Mouse (Mus musculus): ENCODE data around the gene Prr7. TPM values are rescaled to one million over a fixed set of nuclear protein-coding genes. Genes with fewer than 3 reads are reported as not detected.
A peak's percentile ranks its signal among the peaks of the same experiment; 100 is the strongest.

The Prr7 gene
- polyA plus RNA-seq, 1 experiment from 2014 or later, result 11.7 TPM

DNA sequence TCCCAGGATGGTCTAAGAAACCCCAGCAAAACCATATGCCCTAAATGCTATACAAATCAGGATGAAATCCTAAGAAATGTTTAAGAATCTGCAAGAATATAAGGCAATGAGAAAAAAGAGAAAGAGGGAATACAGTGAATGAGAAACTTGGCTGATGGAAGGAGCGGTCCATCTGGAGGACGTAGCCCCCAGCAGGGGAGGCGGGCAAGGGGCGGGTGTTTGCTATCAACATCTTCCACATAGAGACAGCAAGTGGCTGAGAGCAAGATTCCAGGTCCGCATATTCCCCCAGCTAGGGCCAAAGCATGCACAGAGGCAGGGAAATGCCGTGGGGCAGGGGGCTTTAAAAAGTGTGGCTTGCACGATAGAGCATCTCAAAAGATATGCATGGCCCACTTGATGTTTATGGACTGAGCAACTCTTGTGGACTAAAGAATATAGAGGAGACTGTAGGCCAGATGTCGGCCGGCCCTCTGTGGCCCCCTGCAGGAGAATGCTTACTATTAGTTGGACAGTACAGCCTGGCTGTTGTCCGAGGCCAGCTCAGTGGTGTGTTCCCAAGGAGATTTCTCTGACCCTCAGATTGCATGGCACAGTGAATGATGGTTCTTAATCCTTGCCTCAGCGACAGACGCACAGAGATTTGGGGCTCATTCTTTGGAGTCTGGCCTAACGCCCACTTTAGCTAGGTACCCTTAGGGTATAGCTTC, 4.9 kb downstream of the Prr7 start:
- TF ChIP-seq CTCF (IDR thresholded peaks at IDR 0.05), result no peak
- ChIA-PET POLR2A (interaction anchor here (1.7 kb wide), 1 partner anchor 24 kb away, joined by 8 read pairs; the partner anchor contains the start of gene Grk6), CTCF (interaction anchor here (1.2 to 4.0 kb wide), 8 partner anchors 10 to 65 kb away, joined by 3 to 30 read pairs (median 6); partner anchors contain the start of gene Grk6)
- in situ Hi-C loops (cut with MboI; ENCODE audit: low pct_unique_long_range_greater_than_20kb), result loop anchor here (5.0 kb wide), 1 partner anchor 62 kb away; no protein-coding TSS in a partner anchor
- H3K27me3 ChIP-seq, result no peaks in the 10 kb centered on the region
- no peak for ATAC-seq
- DNase-seq (ENCODE audit: low read depth, low spot score), result no peak

DNA sequence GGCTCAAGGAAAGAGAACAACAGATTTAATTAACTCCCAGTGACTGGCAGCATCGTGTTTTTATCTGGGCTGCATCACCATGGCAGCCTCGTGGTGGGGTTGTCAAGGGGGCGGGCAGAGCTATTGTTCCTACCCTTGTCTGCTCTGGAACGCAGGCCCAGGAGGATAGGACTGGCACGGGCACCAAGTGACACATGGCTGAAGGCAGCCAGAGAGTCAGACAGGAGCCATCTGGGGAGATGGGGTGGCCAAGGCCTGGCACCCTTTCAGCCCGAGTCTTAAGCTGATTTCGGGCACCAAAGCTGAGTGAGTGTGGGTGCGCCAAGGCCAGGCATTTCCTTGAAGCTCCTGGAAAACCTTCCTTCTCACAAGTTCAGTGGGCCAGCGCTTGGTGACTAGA, 6.3 kb downstream of the Prr7 start:
- CTCF ChIA-PET, result interaction anchor here (0.9 to 4.0 kb wide), 10 partner anchors 9 to 66 kb away, joined by 3 to 30 read pairs (median 5); partner anchors contain the start of genes Grk6 and Pdlim7
- in situ Hi-C loops (cut with MboI; ENCODE audit: low pct_unique_long_range_greater_than_20kb), result no loop called here
- H3K27me3 ChIP-seq, result no peaks in the 10 kb centered on the region
- ATAC-seq (no peak), DNase-seq (ENCODE audit: low read depth, low spot score) (no peak)
- POLR2A ChIA-PET, result interaction anchor here (1.7 to 2.3 kb wide), 3 partner anchors 26 to 53 kb away, joined by 7 to 9 read pairs (median 8); partner anchors contain the start of genes Grk6 and Pdlim7
- TF ChIP-seq CTCF (IDR thresholded peaks at IDR 0.05), result no peak

- ChIA-PET POLR2A (interaction anchor here (1.2 to 2.3 kb wide), 5 partner anchors 10 to 54 kb away, joined by 3 to 9 read pairs (median 7); partner anchors contain the start of genes Grk6 and Pdlim7), CTCF (interaction anchor here (0.6 to 4.0 kb wide), 6 partner anchors 11 to 67 kb away, joined by 3 to 30 read pairs (median 7); partner anchors contain the start of genes Grk6 and Pdlim7)
- DNase-seq (ENCODE audit: low read depth, low spot score) (peak; percentile 46), ATAC-seq (peak; percentile 53)
- H3K27me3 ChIP-seq, result no peaks in the 10 kb centered on the region
- TF ChIP-seq CTCF (IDR thresholded peaks at IDR 0.05), result no peak
- in situ Hi-C loops (cut with MboI; ENCODE audit: low pct_unique_long_range_greater_than_20kb), result no loop called here
Observed at GRCm38 (mm10) chr13:55471156-55471818, 7.2 kb downstream of the Prr7 start.

GRCm38 (mm10) chr13:55471819-55472131, 7.7 kb downstream of the Prr7 start:
- no peak for ATAC-seq
- POLR2A ChIA-PET, result interaction anchor here (0.8 to 2.3 kb wide), 5 partner anchors 8 to 54 kb away, joined by 3 to 9 read pairs (median 4); partner anchors contain the start of genes Pdlim7 and Prr7
- DNase-seq (ENCODE audit: low read depth, low spot score), result no peak
- no peaks in the 10 kb centered on the region for H3K27me3 ChIP-seq
- in situ Hi-C loops (cut with MboI; ENCODE audit: low pct_unique_long_range_greater_than_20kb), result no loop called here
- TF ChIP-seq CTCF (IDR thresholded peaks at IDR 0.05), result no peak
- CTCF ChIA-PET, result interaction anchor here (0.6 to 4.0 kb wide), 4 partner anchors 11 to 52 kb away, joined by 3 to 30 read pairs (median 5); partner anchors contain the start of gene Pdlim7

DNA sequence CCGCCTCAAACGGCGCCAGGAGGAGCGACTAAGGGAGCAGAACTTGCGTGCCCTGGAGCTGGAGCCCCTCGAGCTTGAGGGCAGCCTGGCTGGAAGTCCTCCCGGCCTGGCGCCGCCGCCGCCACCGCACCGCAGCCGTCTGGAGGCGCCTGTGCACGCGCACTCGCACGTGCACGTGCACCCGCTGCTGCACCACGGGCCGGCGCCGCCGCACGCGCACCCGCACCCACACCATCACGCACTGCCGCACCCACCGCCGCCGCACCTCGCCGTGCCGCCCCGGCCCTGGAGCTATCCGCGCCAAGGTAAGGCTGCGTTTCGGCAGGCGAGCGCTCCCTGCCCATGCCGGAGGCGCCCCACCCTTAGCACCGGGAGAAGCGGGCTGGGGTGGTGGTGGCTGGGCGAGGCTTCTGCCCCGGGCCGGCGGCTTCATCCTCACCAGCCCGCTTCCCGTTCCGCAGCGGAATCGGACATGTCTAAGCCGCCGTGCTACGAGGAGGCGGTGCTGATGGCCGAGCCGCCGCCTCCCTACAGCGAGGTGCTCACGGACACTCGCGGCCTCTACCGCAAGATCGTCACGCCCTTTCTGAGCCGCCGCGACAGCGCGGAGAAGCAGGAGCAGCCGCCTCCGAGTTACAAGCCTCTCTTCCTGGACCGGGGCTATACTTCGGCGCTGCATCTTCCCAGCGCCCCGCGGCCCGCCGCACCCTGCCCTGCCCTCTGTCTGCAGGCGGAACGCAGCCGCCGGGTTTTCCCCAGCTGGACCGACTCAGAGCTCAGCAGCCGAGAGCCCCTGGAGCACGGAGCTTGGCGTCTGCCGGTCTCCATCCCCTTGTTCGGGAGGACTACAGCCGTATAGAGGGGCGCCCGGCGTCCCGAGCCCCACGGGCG, 8.3 kb downstream of the Prr7 start:
- CTCF ChIA-PET, result interaction anchor here (1.0 to 4.0 kb wide), 3 partner anchors 10 to 53 kb away, joined by 3 to 30 read pairs (median 7); no protein-coding TSS in a partner anchor
- DNase-seq (ENCODE audit: low read depth, low spot score) (no peak), ATAC-seq (peak; percentile 24)
- POLR2A ChIA-PET, result interaction anchor here (0.8 to 2.3 kb wide), 5 partner anchors 9 to 55 kb away, joined by 3 to 9 read pairs (median 4); partner anchors contain the start of genes Pdlim7 and Prr7
- in situ Hi-C loops (cut with MboI; ENCODE audit: low pct_unique_long_range_greater_than_20kb), result no loop called here
- TF ChIP-seq CTCF (IDR thresholded peaks at IDR 0.05), result no peak
- H3K27me3 ChIP-seq, result no peaks in the 10 kb centered on the region

DNA sequence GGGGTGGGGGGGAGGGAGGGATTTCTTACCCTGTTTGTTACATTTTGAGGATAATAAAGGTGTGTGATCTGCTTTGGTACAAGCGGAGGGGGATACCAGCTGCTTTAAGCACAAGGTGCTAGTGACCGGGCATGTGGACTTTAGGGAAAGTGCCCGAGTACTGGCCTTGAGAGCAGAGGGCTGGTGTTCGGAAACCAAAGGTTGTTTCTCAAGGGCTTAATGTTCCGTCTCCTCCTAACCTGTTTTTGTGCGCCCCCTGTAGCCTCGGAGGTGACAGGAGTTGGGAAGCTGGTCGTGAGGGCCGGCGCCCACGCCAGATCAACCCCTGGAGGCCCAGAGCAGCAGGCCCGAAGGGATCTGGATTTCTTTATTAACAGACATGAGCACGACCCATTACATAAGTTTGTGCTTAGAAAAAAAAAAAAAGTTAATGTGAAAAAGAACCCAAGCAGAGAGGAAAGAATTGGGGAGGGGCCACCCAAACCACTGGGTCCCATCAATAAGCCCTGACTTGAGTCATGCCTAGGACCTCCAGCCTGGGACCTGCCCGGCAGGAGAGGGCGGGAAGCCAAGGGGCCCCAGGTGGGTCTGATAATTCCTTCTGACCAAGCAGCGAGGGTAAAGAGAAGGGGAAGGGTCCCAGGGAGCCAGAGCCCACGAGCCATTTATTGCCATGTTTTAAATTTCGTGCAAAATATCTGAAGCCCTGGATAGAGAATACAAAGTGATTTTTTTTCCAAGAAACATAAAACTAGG, 9.2 kb downstream of the Prr7 start:
- ChIA-PET CTCF (interaction anchor here (1.5 kb wide), 1 partner anchor 48 kb away, joined by 4 read pairs; no protein-coding TSS in a partner anchor), POLR2A (interaction anchor here (2.3 kb wide), 1 partner anchor 40 kb away, joined by 7 read pairs; the partner anchor contains the start of gene Pdlim7)
- ATAC-seq (no peak), DNase-seq (ENCODE audit: low read depth, low spot score) (no peak)
- H3K27me3 ChIP-seq, result no peaks in the 10 kb centered on the region
- no peak for TF ChIP-seq CTCF (IDR thresholded peaks at IDR 0.05)
- in situ Hi-C loops (cut with MboI; ENCODE audit: low pct_unique_long_range_greater_than_20kb), result no loop called here

DNA sequence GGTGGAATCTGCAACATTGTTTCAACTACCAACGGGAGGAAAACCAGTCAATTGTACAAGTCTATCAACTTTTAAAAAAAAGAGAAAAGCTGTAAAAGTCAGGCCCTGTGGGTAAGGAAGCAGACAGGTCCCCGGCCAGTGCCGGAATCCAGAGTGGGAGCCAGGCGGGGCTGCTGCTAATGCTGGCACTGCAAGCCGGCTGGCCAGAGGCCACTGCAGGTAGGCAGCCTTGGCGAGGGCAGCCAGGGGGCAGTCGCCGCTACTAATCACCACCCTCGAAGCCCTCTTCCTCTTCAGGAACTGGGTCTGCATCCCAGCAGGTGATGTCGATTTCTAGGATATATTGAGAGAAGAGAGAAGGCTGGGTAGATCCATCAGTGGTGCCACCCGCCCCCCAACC, 9.9 kb downstream of the Prr7 start:
- TF ChIP-seq CTCF (IDR thresholded peaks at IDR 0.05), result no peak
- DNase-seq (ENCODE audit: low read depth, low spot score) (no peak), ATAC-seq (no peak)
- H3K27me3 ChIP-seq, result no peaks in the 10 kb centered on the region
- ChIA-PET CTCF (interaction anchor here (0.9 to 1.5 kb wide), 4 partner anchors 9 to 48 kb away, joined by 3 to 4 read pairs (median 4); partner anchors contain the start of gene Pdlim7), POLR2A (interaction anchor here (0.7 kb wide), 1 partner anchor 13 kb away, joined by 3 read pairs; no protein-coding TSS in a partner anchor)
- in situ Hi-C loops (cut with MboI; ENCODE audit: low pct_unique_long_range_greater_than_20kb), result no loop called here

GRCm38 (mm10) chr13:55474621-55475069, 10.6 kb downstream of the Prr7 start:
- TF ChIP-seq CTCF (IDR thresholded peaks at IDR 0.05), result no peak
- H3K27me3 ChIP-seq, result no peaks in the 10 kb centered on the region
- DNase-seq (ENCODE audit: low read depth, low spot score), result no peak
- in situ Hi-C loops (cut with MboI; ENCODE audit: low pct_unique_long_range_greater_than_20kb), result loop anchor here (5.0 kb wide), 1 partner anchor 38 kb away; the partner anchor contains the start of gene Pdlim7
- no peak for ATAC-seq
- CTCF ChIA-PET, result interaction anchor here (0.9 to 1.5 kb wide), 4 partner anchors 9 to 49 kb away, joined by 3 to 4 read pairs (median 4); partner anchors contain the start of gene Pdlim7
- POLR2A ChIA-PET, result interaction anchor here (0.7 kb wide), 1 partner anchor 13 kb away, joined by 3 read pairs; no protein-coding TSS in a partner anchor

DNA sequence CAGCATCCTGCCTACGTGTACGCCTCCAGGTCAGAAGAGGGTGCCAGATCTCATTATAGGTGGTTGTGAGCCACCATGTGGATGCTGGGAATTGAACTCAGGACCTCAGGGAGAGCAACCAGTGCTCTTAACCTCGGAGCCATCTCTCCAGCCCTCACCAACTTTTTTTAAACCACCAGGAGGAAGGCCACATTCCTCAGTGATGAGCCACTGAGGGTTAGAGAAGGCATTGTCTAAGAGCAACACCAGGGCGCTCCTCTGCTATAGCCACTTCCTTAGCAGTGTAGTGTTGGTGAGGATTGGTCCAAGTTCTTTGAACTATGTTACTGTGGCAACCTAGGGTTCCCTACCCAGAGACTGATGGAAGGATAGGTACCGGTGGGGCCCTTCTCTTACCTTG, 11.7 kb downstream of the Prr7 start:
- H3K27me3 ChIP-seq, result no peaks in the 10 kb centered on the region
- ChIA-PET CTCF (no interaction called here), POLR2A (interaction anchor here (0.6 kb wide), 1 partner anchor 12 kb away, joined by 4 read pairs; the partner anchor contains the start of gene Prr7)
- ATAC-seq, result no peak
- TF ChIP-seq CTCF (IDR thresholded peaks at IDR 0.05), result no peak
- DNase-seq (ENCODE audit: low read depth, low spot score), result no peak
- in situ Hi-C loops (cut with MboI; ENCODE audit: low pct_unique_long_range_greater_than_20kb), result loop anchor here (5.0 kb wide), 1 partner anchor 37 kb away; the partner anchor contains the start of gene Pdlim7
